Mouse (Mus musculus) neural tube, embryonic 13.5 days (tissue): Measurements from ENCODE around the gene Ssxa1. TPM values are rescaled to one million over a fixed set of nuclear protein-coding genes. Genes with fewer than 3 reads are reported as not detected.
A peak's percentile ranks its signal among the peaks of the same experiment; 100 is the strongest.
"Not testable (repeated sequence)": the region's sequence is repeated elsewhere in the genome, so short reads cannot be mapped to it uniquely, and the experiment has no call there.

Experiments
- ATAC-seq: fragments of 200-750 bp; cut with Nextera tagmentation; 2 replicates; pipeline ENCODE4 v1.8.0; 2017; ENCODE audit warnings: low read depth, mild to moderate bottlenecking, moderate TSS enrichment, moderate library complexity
- H3K27ac ChIP-seq: fragments of 300-500 bp; sonication (generic); replicated peaks from 2 replicates; pipeline ENCODE4 v1.5.1; 2015; ENCODE audit warnings: moderate library complexity, mild to moderate bottlenecking, inconsistent platforms
- H3K27me3 ChIP-seq: fragments of 300-500 bp; sonication (generic); 2 replicates; pipeline ENCODE4 v1.6.1; 2015; ENCODE audit warnings: mild to moderate bottlenecking, inconsistent platforms
- H3K36me3 ChIP-seq: fragments of 300-500 bp; sonication (generic); 2 replicates; pipeline ENCODE4 v1.6.1; 2015; ENCODE audit warnings: mild to moderate bottlenecking, inconsistent platforms
- H3K4me1 ChIP-seq: fragments of 300-500 bp; sonication (generic); replicated peaks from 2 replicates; pipeline ENCODE4 v1.6.1; 2015; ENCODE audit warnings: inconsistent platforms
- H3K4me2 ChIP-seq: fragments of 300-500 bp; sonication (generic); 2 replicates; pipeline ENCODE4 v1.6.1; 2015; ENCODE audit warnings: inconsistent platforms, mild to moderate bottlenecking, moderate library complexity
- H3K4me3 ChIP-seq: fragments of 300-500 bp; sonication (generic); 2 replicates; pipeline ENCODE4 v1.5.1; 2015; ENCODE audit warnings: mild to moderate bottlenecking, inconsistent platforms
- H3K9ac ChIP-seq: fragments of 300-500 bp; sonication (generic); 2 replicates; pipeline ENCODE4 v1.6.1; 2015; ENCODE audit warnings: moderate library complexity, mild to moderate bottlenecking, inconsistent platforms
- H3K9me3 ChIP-seq: fragments of 300-500 bp; sonication (generic); 2 replicates; pipeline ENCODE4 v1.6.1; 2016; ENCODE audit warnings: inconsistent platforms
- WGBS: fragments of 180-500 bp; shearing (Covaris S2); methylation state at CpG from one replicate; pipeline ENCODE4 v1.1.7; 2015; 5-methylcytosine and 5-hydroxymethylcytosine counted together
- polyA plus RNA-seq: library from polyadenylated mRNA; unstranded; fragments of >200 nt; fragmentation: Nextera tagmentation; extraction: Ambion mirVana; gene quantifications from 2 replicates; pipeline ENCODE4 v1.2.1, GENCODE M21; 2015

Gene Ssxa1
- not detected in 2 replicates for polyA plus RNA-seq

DNA sequence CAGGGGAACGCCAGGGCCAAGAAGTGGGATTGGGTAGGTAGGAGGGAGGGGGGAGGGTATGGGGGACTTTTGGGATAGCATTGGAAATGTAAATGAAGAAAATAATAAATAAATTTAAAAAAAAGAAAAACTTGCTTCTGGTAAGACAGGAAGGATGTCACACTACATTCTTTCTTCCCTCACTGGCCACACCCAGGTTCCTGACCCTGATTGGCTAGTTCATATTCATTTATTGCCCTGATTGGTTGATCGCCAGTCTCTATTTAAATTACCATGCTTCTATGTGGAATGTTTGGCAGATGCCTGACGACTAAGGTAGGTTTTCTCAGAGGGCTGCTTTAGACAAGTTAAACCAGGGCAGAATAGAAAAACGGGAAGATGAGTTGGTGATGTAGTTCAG lies at the start of gene Ssxa1:
TSS of gene Ssxa1 (plus strand) at position 301 of the 400 bp plus-strand sequence.
- H3K9me3 ChIP-seq = no peaks in the 10 kb centered on the region
- H3K27me3 ChIP-seq = no peaks in the 10 kb centered on the region
- no peaks in the 10 kb centered on the region for H3K36me3 ChIP-seq
- no peak within 1 kb of the TSS for H3K9ac ChIP-seq
- H3K27ac ChIP-seq = no peak within 1 kb of the TSS
- 86% methylated on average over 4 of the region's 4 CpGs for WGBS
- H3K4me1 ChIP-seq = no peaks in the 10 kb centered on the region
- H3K4me2 ChIP-seq = no peak within 1 kb of the TSS
- H3K4me3 ChIP-seq = no peak within 1 kb of the TSS
- no peak for ATAC-seq

DNA sequence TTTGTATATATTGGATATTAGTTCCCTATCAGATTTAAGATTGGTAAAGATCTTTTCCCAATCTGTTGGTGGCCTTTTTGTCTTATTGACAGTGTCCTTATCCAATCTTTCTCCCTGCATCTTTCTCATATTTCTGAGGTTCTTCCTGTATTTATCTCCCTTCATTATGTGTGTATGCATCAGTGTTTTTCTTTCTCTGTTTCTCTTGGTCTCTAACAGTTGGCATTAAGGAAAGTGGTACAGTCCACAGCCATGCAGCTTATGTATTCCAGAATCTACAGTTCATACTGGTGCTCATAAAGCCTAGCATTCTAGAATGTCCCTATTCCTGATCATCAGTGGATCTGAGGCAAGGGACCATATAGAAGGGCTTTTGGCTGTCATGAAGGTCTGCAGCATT lies 47.5 kb upstream of the Ssxa1 start, which contains the start of gene Spaca5:
TSS of gene Spaca5 (plus strand) at position 301 of the 400 bp plus-strand sequence.
- ATAC-seq = no peak
- no peaks in the 10 kb centered on the region for H3K9me3 ChIP-seq
- no peaks in the 10 kb centered on the region for H3K4me1 ChIP-seq
- H3K4me3 ChIP-seq = no peak within 1 kb of the TSS
- H3K4me2 ChIP-seq = no peak within 1 kb of the TSS
- H3K27ac ChIP-seq = no peak within 1 kb of the TSS
- no peak within 1 kb of the TSS for H3K9ac ChIP-seq
- no peaks in the 10 kb centered on the region for H3K27me3 ChIP-seq
- H3K36me3 ChIP-seq = no peaks in the 10 kb centered on the region

DNA sequence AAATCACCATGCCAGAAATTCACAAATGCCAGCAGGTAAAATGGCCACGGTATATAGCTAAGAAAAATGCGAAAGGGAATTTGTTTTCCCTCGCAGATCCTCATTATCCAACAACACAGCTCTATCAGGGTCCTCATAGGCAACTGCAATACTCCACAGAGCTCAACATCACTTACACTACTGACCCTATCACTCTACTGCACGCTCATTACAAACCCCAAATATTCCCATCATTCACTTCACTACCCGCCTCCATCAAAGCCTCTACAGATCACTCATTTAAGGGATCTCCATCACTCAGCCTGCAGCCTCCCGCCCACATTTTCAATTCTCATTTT lies 27.0 kb upstream of the Ssxa1 start:
- no peaks in the 10 kb centered on the region for H3K4me1 ChIP-seq
- no peaks in the 10 kb centered on the region for H3K9me3 ChIP-seq
- peak overlapping the region; percentile 55 for H3K4me2 ChIP-seq
- H3K27me3 ChIP-seq = no peaks in the 10 kb centered on the region
- peak; percentile 73 for ATAC-seq
- peaks cover 2% of the 10 kb centered on the region for H3K36me3 ChIP-seq
- H3K27ac ChIP-seq = peak overlapping the region; percentile 88
- WGBS = 29% methylated on average over 6 of the region's 6 CpGs
- H3K9ac ChIP-seq = peak overlapping the region; percentile 64
- H3K4me3 ChIP-seq = peak overlapping the region; percentile 45

DNA sequence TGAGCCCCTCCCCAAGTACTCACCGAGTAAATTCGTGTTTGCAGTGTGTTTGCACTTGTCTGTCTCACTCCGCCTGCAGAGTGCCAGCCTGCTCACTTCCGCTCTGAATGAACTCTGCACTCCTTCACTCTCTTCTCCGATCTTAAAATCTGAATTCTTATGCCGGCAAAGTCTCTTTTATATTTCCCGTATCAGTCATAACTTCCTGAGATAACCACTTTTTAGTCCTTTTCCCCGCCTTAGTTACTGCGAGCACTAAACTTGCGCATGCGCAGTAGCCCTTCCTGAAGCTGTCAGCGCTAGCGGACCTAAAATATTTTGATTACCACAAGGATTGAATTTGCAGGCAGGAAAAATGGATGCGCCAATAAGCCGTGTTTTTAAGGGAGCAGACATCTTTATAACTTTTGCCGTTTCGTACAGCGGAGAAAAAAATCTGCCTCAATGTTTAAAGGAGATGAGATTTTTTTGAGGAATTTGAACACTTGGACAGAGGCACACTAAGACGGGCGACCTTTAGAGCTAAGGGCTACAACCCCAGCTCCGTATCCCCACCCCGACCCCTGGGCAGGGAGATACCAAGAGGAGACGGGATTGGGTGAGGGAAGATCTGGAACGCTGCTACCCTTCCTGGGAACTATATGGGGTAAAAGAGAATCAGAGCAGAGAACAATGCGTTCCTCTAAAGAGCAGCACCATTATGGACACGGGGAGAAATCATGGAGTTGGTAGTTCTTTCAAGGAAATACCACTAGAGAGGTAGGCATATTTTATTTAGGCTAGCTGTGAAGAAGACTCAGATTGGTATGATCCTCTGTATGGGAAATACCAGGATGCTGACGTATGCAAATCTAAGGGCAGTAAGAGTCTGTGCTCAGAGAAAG lies 26.4 kb upstream of the Ssxa1 start, which contains the start of gene Zfp300:
TSS of gene Zfp300 (minus strand) at position 545 of the 884 bp plus-strand sequence.
- WGBS = 19% methylated on average over 27 of the region's 27 CpGs
- H3K27me3 ChIP-seq = no peaks in the 10 kb centered on the region
- peak; percentile 95 for ATAC-seq

DNA sequence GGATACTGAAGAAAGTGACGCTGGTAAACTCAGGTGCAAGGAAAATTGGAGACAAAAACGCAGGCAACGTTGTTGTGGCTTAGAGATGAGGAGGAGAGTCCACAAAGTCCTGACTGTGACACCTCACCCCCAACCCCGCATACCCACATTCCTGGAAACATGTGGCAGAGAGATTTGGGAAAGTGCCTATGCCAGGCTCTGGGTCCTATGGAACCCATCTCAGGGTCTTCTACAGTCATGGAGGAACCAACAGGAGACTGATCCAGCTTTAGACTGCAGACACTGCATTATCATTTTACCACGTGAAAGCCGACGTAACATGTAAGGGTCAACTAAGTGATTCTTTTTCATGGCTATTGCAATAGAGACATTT lies 25.8 kb upstream of the Ssxa1 start:
- peak overlapping the region; percentile 64 for H3K9ac ChIP-seq
- H3K4me3 ChIP-seq = peak overlapping the region; percentile 45
- peak; percentile 59; the same call in 1 of the 2 replicates for ATAC-seq
- H3K36me3 ChIP-seq = no peaks in the 10 kb centered on the region
- H3K27me3 ChIP-seq = no peaks in the 10 kb centered on the region
- 55% methylated on average over 7 of the region's 7 CpGs for WGBS
- H3K4me1 ChIP-seq = no peaks in the 10 kb centered on the region
- H3K9me3 ChIP-seq = no peaks in the 10 kb centered on the region
- H3K27ac ChIP-seq = peak overlapping the region; percentile 88
- peak overlapping the region; percentile 55 for H3K4me2 ChIP-seq

More for the DNA sequence above, 26.4 kb upstream of the Ssxa1 start, which contains the start of gene Zfp300:
- Histone ChIP-seq H3K9me3 (no peaks in the 10 kb centered on the region), H3K36me3 (no peaks in the 10 kb centered on the region), H3K27ac (peak within 1 kb of the TSS; percentile 88), H3K4me3 (peak within 1 kb of the TSS; percentile 45), H3K4me2 (peak within 1 kb of the TSS; percentile 55), H3K9ac (peak within 1 kb of the TSS; percentile 64), H3K4me1 (no peaks in the 10 kb centered on the region)

DNA sequence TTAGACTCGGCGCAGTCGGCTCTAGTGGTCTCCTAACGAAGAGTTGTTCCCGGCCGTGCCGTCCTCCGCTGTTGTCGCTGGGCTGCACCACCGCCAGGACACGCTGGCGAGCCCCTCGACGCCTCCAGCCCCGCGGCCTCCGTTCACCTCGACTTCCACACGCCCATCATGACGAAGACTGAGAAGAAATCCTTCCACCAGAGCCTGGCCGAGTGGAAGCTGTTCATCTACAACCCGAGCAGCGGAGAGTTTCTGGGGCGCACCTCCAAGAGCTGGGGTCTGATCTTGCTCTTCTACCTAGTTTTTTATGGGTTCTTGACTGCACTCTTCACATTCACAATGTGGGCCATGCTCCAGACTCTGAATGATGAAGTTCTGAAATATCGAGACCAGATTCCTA lies 31.1 kb downstream of the Ssxa1 start:
- H3K27me3 ChIP-seq, H3K4me2 ChIP-seq: not testable (repeated sequence)

More for the DNA sequence above, 31.1 kb downstream of the Ssxa1 start:
- not testable (repeated sequence) for H3K4me1 ChIP-seq, H3K9me3 ChIP-seq, H3K27ac ChIP-seq, ATAC-seq, H3K36me3 ChIP-seq, H3K9ac ChIP-seq, H3K4me3 ChIP-seq
- 89% methylated on average over 25 of the region's 25 CpGs for WGBS

Other genes starting within 250 kb of the Ssxa1 start
- 5.0 and 5.3 TPM in 2 replicates for gene Timp1, start 245.7 kb upstream of the Ssxa1 start, polyA plus RNA-seq
- gene Syn1, start 194.8 kb upstream of the Ssxa1 start, polyA plus RNA-seq = 62.2 and 65.0 TPM in 2 replicates
- 4.7 and 5.8 TPM in 2 replicates for gene Cfp, start 184.3 kb upstream of the Ssxa1 start, polyA plus RNA-seq
- gene Elk1, start 165.2 kb upstream of the Ssxa1 start, polyA plus RNA-seq = 16.1 and 16.4 TPM in 2 replicates
- gene Uxt, start 153.8 kb upstream of the Ssxa1 start, polyA plus RNA-seq = 40.3 and 47.8 TPM in 2 replicates
- 8.9 and 9.0 TPM in 2 replicates for gene Zfp182, start 53.5 kb upstream of the Ssxa1 start, polyA plus RNA-seq
- gene Spaca5, start 47.4 kb upstream of the Ssxa1 start, polyA plus RNA-seq = not detected in 2 replicates
- 3.9 and 4.1 TPM in 2 replicates for gene Zfp300, start 26.3 kb upstream of the Ssxa1 start, polyA plus RNA-seq
- not detected in 2 replicates for gene Gm21876, start 59.8 kb downstream of the Ssxa1 start, polyA plus RNA-seq